Mouse (Mus musculus) c-Kit-negative CD71-positive TER-119-positive erythroid progenitor cells, embryonic 14.5 days (primary cell): ENCODE data around the gene Slc35f3.

Source experiments
- DNase-seq: peaks from one replicate; pipeline ENCODE4 v3.0.0-alpha.2; 2013; ENCODE audit warnings: low read depth, low spot score

The Slc35f3 gene

DNA sequence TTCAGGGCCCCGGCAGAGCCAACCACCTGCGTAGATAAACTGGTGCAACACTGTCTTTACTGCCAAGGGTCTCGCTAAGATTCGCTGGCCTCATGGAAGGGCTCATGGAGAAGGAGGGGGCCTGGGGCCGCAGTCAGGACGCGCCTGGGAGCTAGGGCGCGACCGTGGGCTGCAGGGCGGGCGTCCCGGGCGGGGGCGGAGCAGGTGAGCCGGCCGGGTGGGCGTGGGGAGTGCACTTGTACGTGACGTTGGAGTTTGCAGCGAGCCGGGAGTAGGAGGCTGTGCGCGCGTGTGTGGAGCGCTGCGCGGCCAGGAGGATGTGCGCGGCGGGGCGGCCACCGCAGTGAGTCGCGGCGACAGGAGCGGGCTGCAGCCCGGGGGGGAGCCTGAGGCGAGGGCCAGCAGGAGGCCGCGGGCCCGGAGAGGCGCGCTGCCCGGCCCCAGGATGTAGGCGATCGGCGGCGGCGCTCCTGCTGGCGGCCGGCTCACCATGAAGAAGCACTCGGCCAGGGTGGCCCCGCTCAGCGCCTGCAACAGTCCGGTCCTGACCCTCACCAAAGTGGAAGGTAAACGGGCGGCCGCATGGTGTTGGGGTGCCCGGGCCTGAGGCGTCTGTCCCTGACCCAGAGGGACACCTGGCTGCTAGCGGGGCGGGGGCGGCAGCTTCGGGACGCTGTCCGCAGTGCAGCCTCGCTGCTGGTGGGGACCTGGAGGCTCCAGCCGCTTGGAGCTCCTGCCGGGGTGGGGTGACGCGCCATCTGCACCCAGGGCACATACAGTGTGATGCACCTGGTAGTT lies at the start of gene Slc35f3:
Slc35f3 (plus strand) TSS at position 263 of the 798 bp plus-strand sequence.
- no peak for DNase-seq

DNA sequence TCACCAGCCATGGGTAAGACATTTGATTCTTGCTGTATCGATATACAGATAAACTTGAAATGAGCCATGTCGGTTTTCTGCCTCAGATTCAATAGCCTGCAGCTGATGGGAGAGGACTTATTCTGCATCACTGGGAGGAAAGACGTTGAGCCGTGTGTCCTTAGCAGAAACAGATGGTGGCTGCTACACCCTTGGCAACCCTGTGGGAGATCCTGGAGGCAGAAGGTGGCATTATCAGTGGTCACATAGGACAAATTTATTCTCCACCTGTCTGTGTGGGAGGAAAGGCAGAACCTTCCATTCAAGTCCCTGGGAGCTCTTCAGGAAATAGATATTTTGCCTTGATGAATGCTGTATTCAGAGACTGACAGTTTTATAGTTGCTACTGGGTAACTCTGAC lies 47.9 kb upstream of the Slc35f3 start:
- DNase-seq, result no peak

DNA sequence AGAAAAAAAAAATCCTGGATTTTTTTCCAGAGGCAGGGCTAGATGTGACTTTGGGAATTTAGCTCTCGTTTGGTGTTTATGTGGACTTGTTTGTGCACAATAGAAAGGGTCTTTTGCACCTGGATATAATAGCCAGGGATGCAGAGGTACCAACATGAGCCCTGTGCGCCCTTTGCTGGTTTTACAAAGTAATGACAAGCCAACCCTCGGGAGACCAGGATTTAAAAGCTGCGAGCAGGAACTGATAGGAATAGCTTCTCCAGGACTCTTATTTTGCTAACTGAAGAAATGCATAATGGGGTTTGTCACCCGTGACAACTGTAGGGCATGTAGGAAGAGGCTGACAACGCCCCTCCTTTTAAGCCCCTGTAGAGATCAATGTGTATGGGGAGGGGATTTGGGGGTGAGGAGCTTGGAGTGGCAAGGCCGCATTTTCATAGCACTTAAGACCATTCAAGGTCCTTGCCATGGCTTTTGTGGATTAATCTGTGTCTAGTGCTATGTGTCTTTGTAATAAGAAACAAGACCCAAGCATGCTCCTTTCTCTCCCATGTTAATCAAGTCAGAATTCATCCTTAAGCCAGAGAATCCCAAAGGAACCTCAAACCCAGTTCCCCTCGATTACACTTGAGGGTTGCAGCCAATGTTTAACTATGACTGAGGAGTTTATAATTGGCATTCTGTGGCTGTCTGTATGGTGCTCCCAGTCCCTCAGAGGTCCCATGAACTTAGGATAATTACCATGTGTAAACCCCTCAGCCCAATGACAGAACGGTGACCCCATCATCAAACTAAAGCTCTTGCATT lies 41.6 kb upstream of the Slc35f3 start:
- DNase-seq, result no peak

DNA sequence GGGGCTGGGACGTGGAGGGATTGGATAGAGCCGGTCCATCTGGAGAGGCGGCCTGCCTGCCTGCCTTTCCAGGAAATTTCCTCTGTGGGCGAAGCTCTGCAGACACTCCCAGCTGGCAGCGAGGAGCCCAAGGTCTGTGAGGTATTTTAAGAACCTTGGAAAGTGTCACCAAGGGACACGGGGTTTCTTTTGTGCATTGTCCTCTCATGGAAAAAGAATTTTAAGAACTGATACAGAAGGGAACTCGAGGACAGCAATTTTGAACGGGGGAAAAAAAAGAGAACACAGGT lies 41.0 kb upstream of the Slc35f3 start:
- DNase-seq, result no peak

DNA sequence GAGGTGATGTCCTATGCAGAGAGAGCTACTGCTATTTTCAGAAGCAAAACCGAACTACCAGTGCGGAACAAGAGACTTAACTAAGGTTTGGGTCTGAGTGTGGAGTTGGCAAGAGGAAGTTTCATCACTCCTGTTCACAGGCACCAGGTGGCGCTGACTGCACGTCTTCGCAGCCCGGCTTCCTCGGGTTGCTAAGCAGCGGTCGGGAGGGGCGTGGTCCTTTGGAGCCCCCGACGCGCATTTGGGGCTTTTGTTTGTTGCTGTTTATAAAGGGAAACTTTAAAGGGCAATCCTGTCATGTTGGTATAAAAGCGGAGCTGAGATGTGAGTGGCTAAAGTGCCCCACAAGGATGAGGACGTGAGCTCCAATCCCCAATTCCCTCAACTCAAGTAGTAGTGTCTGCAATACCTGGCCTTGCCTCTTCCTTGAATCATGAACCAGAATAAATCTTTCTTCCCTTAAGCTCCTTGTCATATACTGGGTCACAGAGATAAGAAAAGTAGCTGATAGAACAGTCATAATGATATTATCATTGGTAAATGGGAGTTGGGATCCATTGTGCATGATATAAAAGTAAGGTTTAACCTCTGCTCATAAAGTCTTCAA lies 40.1 kb upstream of the Slc35f3 start:
- no peak for DNase-seq

DNA sequence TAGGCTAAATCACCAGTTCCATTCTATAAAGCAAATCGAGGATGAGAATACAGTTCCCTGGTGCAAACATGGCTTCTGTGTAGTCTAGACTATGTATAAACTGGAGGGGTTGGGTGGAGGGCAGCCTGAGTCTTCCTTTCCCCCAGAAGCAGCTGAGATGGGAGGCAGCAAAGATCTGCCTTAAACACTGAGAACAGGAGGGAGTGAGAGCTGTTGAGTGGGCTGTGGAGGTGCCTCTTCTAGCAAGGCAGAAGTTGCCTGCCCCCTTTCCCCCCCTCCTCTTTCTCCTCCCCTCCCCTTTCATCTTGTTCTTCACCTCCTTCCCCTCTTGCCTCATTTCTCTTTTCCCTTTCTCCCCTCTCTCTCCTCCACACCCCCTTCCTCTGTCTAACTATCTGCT lies 33.2 kb upstream of the Slc35f3 start:
- DNase-seq, result no peak

DNA sequence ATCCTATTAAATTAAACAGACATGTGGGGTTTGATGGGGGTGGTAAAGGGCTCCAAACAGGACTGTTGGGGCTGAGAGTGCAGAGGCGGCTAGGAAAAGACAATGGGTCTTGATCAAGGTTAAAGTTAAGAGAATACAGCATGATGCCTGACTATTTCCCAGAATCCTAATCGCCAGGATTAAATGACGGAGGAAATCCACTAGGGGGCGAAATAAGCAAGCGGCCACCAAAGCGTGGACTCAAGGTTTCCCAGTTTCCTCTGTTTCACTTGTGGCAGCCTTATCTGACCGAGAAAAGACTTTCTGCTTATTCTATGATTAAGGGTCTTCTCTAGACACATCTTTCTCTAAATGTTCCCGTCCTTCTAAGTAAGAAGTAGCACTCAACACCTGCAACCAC lies 31.2 kb upstream of the Slc35f3 start:
- DNase-seq, result no peak

DNA sequence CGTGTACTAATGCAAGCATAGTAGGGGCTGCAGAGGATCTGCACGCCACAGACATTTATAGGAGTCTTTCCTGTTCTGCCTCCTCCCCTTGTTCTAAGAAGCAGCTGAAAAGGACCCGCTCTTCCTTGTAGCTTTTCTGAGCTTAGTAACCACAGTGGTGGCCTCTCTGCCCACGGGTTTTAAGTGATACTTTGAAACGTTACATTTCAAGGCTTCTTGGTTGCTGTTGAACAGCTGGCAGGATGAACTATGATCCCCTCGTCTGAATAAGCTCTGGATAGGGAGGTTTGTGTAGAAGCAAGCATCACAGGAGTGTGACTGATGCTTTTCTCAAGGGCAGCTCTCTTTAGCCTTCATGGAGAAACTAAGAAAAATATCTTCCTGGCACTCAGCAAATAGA lies 28.6 kb upstream of the Slc35f3 start:
- DNase-seq, result no peak

DNA sequence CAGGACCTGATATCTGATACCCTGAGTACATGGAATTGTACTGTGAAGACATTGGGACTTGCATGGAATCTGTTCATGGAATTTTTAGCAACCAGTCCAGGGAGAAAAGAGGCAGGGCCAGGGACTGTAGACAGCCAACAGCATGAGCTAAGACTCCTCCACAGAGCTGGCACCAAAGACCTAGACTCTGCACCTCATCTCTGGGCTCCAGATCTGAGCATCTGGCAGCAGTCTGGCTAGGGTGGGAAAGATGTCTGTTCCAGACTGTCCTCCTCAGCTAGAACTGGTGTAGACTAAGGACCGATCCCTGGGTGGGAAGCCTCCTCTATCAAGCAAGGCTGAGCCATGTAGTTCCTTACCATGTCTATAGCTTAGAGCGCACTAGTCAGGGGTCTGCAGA lies 25.9 kb upstream of the Slc35f3 start:
- no peak for DNase-seq

DNA sequence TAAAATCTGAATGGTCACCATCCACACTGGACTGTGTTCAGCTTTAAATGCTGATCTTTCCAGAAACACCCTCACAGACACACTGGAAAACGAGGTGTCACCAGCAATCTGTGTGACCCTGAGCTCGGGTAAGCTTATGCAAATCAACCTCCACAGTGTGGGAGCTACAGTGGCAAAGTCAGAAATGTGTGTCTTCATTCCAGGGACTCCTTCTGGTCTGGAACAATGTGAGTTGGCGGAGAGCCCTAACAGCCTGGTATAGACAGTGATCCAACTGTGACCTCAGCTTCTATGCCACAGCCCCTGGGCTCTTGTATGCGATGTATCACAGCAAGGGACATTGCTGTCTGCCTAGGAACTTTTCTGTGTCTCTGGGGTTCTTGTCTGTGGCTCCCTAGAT lies 25.3 kb upstream of the Slc35f3 start:
- DNase-seq, result no peak

DNA sequence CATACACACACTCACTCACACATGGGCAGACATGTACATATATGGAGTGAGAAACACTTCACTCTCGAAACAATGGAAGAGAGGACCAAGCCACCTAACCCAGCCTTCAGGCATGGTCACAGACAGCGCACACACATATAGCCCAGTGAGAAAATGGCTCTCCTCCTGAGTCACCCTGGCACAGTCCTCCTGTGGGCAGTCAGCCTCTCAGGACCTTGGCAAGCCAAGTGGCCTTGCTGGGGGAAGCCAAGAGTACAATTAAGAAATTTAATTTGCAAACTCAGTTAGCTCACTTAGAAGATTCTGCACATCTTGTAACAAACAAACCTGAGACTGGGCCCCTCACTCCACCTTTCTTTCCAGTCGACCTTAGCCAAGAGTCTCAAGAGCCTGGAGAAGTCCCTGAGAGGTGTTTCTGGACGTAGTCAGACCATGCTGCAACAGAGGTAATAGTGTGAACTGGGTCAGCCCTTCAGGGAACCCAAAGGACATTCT lies 23.4 kb upstream of the Slc35f3 start:
- DNase-seq, result no peak

DNA sequence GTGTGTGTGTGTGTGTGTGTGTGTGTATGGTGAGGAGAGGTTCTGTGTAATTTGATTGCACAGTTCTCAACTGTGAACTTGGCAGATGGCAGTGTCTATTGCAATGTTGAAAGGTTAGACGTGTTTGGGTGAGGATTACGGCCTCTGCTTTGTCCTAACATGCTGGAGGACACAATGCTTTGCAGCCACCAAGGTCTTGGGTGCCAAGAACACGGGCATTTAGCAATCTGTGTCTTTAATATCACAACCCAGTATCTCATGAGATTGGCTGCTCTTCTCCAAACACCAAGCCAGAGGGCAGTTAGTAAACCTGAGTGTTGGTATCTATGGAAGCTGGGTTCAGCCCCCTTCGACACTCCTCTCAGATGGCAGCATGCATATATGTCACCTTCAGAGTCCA lies 22.5 kb upstream of the Slc35f3 start:
- no peak for DNase-seq

DNA sequence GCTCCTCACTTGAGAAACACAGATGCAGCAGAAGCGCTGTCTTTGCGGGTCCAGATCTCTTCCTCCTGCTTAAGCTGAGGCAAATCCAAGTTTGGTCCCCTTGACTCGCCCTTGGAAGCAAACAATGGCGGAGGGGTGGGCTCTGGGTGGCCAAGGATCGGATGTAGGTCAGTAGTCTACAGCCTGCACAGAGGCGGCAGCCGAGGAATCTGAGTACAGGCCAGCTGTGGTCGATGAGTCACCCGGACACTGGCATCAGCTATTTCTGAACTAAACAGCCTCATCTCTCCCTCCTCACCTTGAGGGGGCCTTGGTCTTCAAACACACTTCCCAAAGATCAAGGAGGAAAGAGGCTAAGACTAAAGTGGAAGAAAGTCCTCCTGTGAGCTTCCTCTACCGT lies 6.4 kb upstream of the Slc35f3 start:
- DNase-seq, result no peak

DNA sequence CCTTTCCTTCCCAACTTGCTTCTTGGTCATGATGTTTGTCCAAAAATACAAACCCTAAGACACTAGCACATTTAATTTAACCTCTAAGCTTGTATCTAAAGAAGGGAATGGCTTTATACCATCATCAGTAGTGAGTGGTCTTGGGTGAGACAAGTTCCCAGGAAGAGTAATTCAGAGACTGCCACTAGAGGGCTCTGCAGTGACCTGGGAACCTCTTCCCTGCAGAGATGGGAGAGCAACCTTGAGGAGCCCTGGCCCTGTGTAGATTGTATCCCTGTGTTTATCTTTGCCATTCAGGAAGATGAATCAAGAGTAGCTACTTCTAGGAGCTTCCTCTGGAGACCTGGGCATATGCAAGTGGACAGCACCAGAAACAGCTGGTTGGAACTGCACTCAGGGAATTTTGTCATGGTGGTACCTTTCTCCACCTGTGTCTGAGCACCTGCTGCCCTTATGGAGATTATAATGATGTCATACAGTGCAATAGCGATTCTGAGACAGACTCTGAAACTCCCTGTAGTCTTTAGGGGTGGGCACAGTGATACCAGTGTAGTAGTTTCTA lies 993 bp upstream of the Slc35f3 start:
- DNase-seq, result no peak

DNA sequence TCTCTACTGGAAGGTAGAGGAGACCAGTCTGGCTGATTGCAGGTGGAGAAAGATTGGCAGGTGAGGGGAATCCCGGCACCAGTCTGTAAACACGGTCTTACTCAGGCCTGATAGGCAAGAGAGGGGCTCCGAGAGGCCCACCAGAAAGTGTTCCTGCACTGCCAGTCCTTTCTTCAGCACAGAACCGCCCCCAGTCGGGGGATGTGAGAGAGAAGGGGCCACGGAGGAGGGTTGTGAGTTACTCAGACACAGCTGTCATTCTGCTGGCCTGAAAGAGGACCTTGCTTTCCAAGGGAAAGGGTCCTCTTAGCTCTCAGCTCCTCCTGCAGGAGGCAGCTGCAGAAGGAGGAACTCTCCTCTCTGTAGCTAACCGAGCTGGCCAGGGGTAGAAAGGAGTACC lies 975 bp downstream of the Slc35f3 start:
- DNase-seq, result no peak

DNA sequence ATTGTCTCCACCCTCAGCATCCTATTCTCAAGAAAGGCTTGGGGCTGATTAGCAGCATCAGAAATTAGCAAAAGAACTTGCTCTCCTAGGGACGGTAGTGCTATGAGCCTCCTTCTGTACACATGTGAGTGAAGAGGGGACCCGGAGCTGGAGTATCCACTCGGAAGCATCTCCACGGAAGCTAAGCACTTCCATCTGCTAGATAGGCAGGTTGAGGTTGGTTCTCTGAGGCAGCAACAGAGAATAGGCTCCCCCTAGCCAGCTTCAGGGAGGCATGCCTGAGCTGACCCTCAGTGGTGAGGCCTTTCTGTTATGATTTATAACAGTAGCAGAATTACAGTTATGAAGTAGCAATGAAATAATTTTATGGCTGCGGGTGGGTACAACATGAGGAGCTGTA lies 2.0 kb downstream of the Slc35f3 start:
- DNase-seq, result no peak

DNA sequence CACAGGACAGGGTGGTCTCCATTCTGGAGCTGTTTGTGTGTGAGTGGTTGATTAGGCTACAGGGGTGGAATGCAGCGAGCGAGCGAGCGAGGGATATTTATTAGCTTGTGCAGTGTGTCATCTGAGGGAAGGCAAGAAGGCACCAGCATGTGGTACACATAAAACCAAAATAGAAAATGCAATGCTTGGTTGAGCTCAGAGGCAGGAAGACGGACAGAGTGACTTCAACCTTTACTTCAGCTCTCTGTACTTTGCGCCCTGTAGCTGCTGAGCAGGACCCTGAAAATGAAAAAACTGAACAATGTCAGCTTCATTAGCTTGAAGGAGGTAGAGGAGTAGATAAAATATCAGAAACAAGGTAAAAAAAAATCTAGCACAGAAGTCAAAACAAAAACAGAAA lies 3.2 kb downstream of the Slc35f3 start:
- DNase-seq, result no peak

DNA sequence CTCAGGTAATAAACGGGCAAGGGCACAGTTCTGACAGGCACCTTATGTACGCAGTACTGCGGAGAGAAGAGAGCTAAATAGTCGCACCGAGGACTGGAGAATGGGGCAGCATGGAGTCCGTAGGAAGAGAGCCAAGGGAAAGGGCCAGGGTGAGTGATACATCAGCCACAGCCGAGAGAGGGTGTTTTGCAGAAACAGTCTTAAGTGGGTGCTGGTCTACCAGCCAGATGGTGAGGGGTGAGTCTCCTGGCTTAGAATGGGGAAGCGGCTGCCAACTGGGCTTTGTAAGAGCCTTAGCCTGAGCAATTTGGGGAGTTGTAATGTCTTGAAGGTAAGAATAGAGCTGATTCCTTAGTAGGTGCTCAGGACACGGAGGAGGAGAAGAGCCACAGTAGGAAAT lies 8.8 kb downstream of the Slc35f3 start:
- DNase-seq, result no peak

DNA sequence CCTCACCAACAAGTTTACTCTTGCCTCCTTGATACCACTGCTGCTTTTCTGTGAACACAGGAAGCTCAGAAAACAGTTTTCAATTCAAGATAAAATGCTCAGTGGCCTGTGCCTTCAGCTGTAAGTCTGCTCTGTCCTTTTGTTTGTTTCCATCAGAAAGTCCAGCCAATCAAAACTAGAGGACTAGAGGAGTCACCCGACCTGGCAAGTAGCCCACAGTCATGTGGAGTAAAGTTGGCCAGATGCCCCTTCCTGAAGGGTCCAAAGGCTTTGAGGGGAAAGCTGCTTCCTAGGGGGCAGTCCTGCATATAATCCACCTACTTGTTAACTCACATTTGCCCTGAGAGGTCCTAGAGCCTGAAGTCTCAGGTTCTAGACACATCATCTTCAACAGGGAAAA lies 10.7 kb downstream of the Slc35f3 start:
- no peak for DNase-seq

DNA sequence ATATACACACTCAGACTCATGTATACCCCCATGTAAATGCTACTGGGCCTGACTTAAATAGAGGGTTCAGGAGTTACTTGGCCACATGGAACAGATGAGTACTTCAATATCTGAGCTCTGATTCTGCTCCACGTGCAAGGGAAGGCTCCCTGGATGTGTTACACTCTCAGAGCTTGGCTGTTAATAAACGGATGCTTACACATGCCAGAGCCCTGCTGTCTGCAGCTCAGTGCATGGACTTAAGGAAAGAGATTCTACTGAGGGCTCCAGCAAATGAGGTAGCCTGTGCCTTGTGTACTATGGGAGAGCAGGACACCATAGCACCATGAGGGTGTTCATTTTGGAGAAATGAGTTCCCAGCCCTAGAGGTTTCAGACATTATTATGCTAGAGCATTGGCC lies 26.6 kb downstream of the Slc35f3 start:
- DNase-seq, result no peak

DNA sequence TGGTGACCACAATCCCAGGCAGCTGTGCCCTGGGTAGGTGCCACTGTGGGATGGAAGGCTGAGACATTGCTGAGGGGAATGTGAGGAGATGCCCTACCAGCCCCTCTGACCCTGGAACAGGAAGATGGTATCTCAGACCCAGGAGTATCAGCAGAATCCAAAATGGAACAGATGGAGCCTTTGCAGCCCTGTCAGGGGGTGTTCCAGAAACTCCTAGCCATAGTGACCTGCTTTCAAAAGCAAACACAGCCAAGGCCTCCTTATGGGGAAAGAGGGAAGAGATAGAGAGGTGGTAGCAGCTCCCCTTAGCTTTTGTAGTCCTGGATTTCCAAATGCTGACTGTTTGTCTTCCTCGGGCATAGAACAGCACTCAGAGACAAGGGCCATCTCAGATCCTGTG lies 27.8 kb downstream of the Slc35f3 start:
- no peak for DNase-seq

DNA sequence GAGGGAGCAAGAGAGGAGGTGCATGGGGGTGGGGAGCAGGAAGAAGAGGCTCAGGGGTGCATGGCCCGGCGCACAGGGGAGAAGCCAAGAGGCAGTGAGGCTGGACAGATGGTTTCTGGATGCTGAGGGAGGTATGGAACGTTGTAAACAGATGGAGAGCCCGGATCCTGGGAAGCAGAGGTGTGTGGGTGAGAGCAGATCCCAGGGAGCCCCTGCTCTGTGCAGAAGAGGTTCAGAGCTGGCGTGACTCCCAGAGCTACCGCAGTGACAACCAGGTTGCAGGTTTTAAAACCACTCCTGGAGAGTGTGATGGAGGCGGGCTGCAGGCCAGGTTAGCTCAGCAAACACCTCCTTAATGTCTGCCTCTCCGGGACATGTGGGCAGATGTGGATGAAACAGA lies 28.4 kb downstream of the Slc35f3 start:
- no peak for DNase-seq

DNA sequence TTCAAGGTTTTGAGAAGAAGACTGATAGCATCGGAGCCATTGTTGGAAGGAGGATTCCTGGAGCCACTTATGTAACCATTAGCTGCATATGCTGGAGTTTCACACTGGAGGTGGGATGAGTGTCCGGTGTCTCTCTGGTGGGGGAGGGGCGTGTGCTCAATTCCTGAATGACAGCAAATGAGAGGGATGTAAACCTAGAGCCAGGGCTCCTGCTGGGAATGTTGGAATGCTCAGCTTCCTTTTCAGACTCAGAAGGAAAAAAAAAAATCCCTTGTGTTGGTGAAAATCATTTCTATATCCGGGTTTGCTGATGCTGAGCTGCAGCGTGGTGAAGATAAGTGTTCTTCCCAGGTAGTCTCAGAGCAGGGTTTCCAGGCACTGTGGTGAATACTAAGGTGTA lies 29.4 kb downstream of the Slc35f3 start:
- no peak for DNase-seq
